Mouse (Mus musculus) hindbrain, embryonic 11.5 days (tissue): ENCODE measurements around the gene Gdf5. TPM values are rescaled to one million over a fixed set of nuclear protein-coding genes. Genes with fewer than 3 reads are reported as not detected.

Experiments
- ATAC-seq: fragments of 200-750 bp; cut with Nextera tagmentation; 2 replicates; pipeline ENCODE4 v1.8.0; 2017; ENCODE audit warnings: mild to moderate bottlenecking, moderate TSS enrichment, moderate library complexity; ENCODE audit not compliant: low FRiP score
- DNase-seq: peaks from one replicate; pipeline ENCODE4 v3.0.0-alpha.2; 2015; ENCODE audit warnings: low spot score
- H3K27ac ChIP-seq: fragments of 300-500 bp; sonication (generic); 2 replicates; pipeline ENCODE4 v1.5.1; 2014; ENCODE audit warnings: mild to moderate bottlenecking, low read depth, low read length
- H3K27me3 ChIP-seq: fragments of 300-500 bp; sonication (generic); 2 replicates; pipeline ENCODE4 v1.6.1; 2014; ENCODE audit warnings: mild to moderate bottlenecking, low read length, moderate library complexity, mixed read lengths; ENCODE audit not compliant: control insufficient read depth, insufficient read depth
- H3K36me3 ChIP-seq: fragments of 300-500 bp; sonication (generic); 2 replicates; pipeline ENCODE4 v1.6.1; 2014; ENCODE audit warnings: mild to moderate bottlenecking, low read length, moderate library complexity, mixed read lengths; ENCODE audit not compliant: control insufficient read depth, insufficient read depth
- H3K4me1 ChIP-seq: fragments of 300-500 bp; sonication (generic); replicated peaks from 2 replicates; pipeline ENCODE4 v1.6.1; 2014; ENCODE audit warnings: low read length, mixed read lengths; ENCODE audit not compliant: control insufficient read depth, insufficient read depth
- H3K4me2 ChIP-seq: fragments of 300-500 bp; sonication (generic); replicated peaks from 2 replicates; pipeline ENCODE4 v1.6.1; 2014; ENCODE audit warnings: mild to moderate bottlenecking, low read depth, low read length
- H3K4me3 ChIP-seq: fragments of 300-500 bp; sonication (generic); 2 replicates; pipeline ENCODE4 v1.5.1; 2014; ENCODE audit warnings: low read depth, low read length
- H3K9ac ChIP-seq: fragments of 300-500 bp; sonication (generic); 2 replicates; pipeline ENCODE4 v1.6.1; 2014; ENCODE audit warnings: low read depth, low read length
- H3K9me3 ChIP-seq: fragments of 300-500 bp; sonication (generic); 2 replicates; pipeline ENCODE4 v1.6.1; 2016; ENCODE audit warnings: low read length; ENCODE audit not compliant: control insufficient read depth
- WGBS: fragments of 180-500 bp; shearing (Covaris S2); extraction: QIAGEN DNeasy Blood & Tissue Kit; methylation state at CpG from one replicate; pipeline ENCODE4 v1.1.7; 2014; 5-methylcytosine and 5-hydroxymethylcytosine counted together
- polyA plus RNA-seq: library from polyadenylated mRNA; unstranded; fragments of >200 nt; fragmentation: Nextera tagmentation; extraction: Ambion mirVana; gene quantifications from 2 replicates; pipeline ENCODE4 v1.2.1, GENCODE M21; 2014

The Gdf5 gene
- 1.3 and 1.4 TPM in 2 replicates for polyA plus RNA-seq

- Histone ChIP-seq H3K4me3 (no peak within 1 kb of the TSS), H3K9ac (no peak within 1 kb of the TSS), H3K36me3 (no peaks in the 10 kb centered on the region), H3K27ac (no peak within 1 kb of the TSS), H3K4me1 (peaks cover 11% of the 10 kb centered on the region; the same call in 1 of the 2 replicates), H3K9me3 (no peaks in the 10 kb centered on the region), H3K4me2 (no peak within 1 kb of the TSS), H3K27me3 (no peaks in the 10 kb centered on the region)
- 54% methylated on average over 13 of the region's 13 CpGs for WGBS
- ATAC-seq (no peak), DNase-seq (no peak)
These were observed at the start of gene Gdf5 for GRCm38 (mm10) chr2:155945124-155945523. TSS of gene Gdf5 (minus strand) at chr2:155945367.

DNA sequence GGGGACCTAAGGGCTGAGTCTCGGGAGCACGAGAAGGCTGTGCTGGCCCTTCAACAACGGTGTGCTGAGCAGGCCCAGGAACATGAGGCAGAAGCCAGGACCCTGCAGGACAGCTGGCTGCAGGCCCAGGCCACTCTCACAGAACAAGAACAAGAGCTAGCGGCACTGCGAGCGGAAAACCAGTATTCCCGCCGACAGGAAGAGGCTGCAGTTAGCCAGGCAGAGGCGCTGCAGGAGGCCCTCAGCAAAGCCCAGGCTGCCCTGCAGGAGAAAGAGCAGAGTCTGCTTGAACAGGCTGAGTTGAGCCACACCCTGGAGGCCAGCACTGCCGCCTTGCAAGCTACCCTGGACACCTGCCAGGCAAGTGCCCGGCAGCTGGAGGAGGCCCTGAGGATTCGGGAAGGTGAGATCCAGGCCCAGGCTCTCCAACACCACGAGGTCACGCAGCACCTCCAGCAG, 46.7 kb upstream of the Gdf5 start:
- Histone ChIP-seq H3K9ac (no peak overlapping the region), H3K27ac (no peak overlapping the region), H3K27me3 (no peaks in the 10 kb centered on the region), H3K36me3 (peaks cover 15% of the 10 kb centered on the region), H3K4me3 (no peak overlapping the region), H3K9me3 (no peaks in the 10 kb centered on the region), H3K4me1 (no peaks in the 10 kb centered on the region), H3K4me2 (no peak overlapping the region)
- WGBS, result 87% methylated on average over 14 of the region's 14 CpGs
- ATAC-seq, result no peak
- DNase-seq, result no peak

GRCm38 (mm10) chr2:155991151-155991550, 46.0 kb upstream of the Gdf5 start:
- H3K4me3 ChIP-seq, result no peak overlapping the region
- no peak overlapping the region for H3K27ac ChIP-seq
- peaks cover 17% of the 10 kb centered on the region for H3K36me3 ChIP-seq
- H3K4me2 ChIP-seq, result 0 out of 2 replicates have a peak overlapping the region, but pooled peaks have one; percentile 5
- no peaks in the 10 kb centered on the region for H3K27me3 ChIP-seq
- ATAC-seq (no peak), DNase-seq (no peak)
- H3K9me3 ChIP-seq, result no peaks in the 10 kb centered on the region
- no peak overlapping the region for H3K9ac ChIP-seq
- WGBS, result 96% methylated on average over 10 of the region's 10 CpGs
- no peaks in the 10 kb centered on the region for H3K4me1 ChIP-seq

- Histone ChIP-seq H3K27ac (no peak overlapping the region), H3K36me3 (peaks cover 21% of the 10 kb centered on the region), H3K4me2 (no peak overlapping the region), H3K4me1 (no peaks in the 10 kb centered on the region), H3K4me3 (no peak overlapping the region), H3K27me3 (no peaks in the 10 kb centered on the region), H3K9ac (no peak overlapping the region), H3K9me3 (no peaks in the 10 kb centered on the region)
- WGBS, result 82% methylated on average over 4 of the region's 4 CpGs
- no peak for DNase-seq
- ATAC-seq, result no peak
These were observed 43.9 kb upstream of the Gdf5 start for GRCm38 (mm10) chr2:155989085-155989484.

- peaks cover 18% of the 10 kb centered on the region; the same call in 1 of the 2 replicates for H3K36me3 ChIP-seq
- 96% methylated on average over 6 of the region's 6 CpGs for WGBS
- no peak for DNase-seq
These were observed 42.0 kb upstream of the Gdf5 start for GRCm38 (mm10) chr2:155987131-155987530.

GRCm38 (mm10) chr2:155985776-155986175, 40.6 kb upstream of the Gdf5 start:
- Histone ChIP-seq H3K36me3 (peaks cover 22% of the 10 kb centered on the region; the same call in 1 of the 2 replicates), H3K27me3 (no peaks in the 10 kb centered on the region), H3K9ac (no peak overlapping the region), H3K4me3 (no peak overlapping the region), H3K4me1 (no peaks in the 10 kb centered on the region), H3K27ac (no peak overlapping the region), H3K4me2 (no peak overlapping the region), H3K9me3 (no peaks in the 10 kb centered on the region)
- WGBS, result 96% methylated on average over 7 of the region's 7 CpGs
- DNase-seq (no peak), ATAC-seq (no peak)

More at GRCm38 (mm10) chr2:155987131-155987530, 42.0 kb upstream of the Gdf5 start:
- Histone ChIP-seq H3K9ac (no peak overlapping the region), H3K9me3 (no peaks in the 10 kb centered on the region), H3K4me3 (no peak overlapping the region), H3K4me1 (no peaks in the 10 kb centered on the region), H3K27me3 (no peaks in the 10 kb centered on the region), H3K4me2 (no peak overlapping the region), H3K27ac (no peak overlapping the region)
- no peak for ATAC-seq

DNA sequence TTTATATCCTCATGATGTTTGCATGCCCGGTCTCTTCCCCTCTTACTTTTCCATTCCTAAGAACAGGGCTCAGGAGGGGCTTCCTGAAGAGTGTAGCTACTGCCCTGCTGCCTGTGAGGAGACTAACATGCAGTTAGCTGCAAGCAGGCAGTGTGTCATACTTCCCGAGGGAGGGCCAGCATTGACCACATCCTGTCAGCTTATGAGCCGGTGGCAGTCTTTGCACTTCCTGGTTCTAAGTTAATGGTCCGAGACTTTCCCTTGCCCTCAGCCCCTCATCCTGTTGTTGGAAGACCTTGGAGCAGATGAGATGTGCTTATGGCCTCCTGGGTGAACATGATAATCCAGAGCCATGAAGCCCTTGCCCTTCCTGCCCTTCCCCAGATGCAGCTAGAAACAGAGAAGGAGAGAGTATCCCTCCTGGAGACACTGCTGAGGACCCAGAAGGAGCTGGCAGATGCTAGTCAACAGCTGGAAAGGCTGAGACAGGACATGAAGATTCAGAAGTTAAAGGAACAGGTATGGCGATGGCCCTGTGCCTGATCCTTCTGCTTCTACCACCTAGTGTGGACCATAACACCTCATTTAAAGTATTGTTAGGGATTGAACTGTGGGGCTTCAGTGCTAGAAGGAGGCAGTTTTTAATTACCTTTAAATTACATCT, 34.3 kb upstream of the Gdf5 start:
- no peak overlapping the region for H3K27ac ChIP-seq
- no peaks in the 10 kb centered on the region for H3K27me3 ChIP-seq
- 89% methylated on average over 5 of the region's 5 CpGs for WGBS
- no peaks in the 10 kb centered on the region for H3K9me3 ChIP-seq
- no peaks in the 10 kb centered on the region for H3K4me1 ChIP-seq
- no peak for ATAC-seq
- no peak overlapping the region for H3K4me2 ChIP-seq
- DNase-seq, result no peak
- H3K4me3 ChIP-seq, result no peak overlapping the region
- peaks cover 18% of the 10 kb centered on the region; the same call in 1 of the 2 replicates for H3K36me3 ChIP-seq
- no peak overlapping the region for H3K9ac ChIP-seq

GRCm38 (mm10) chr2:155974087-155974731, 29.0 kb upstream of the Gdf5 start:
- Histone ChIP-seq H3K4me3 (no peak overlapping the region), H3K9ac (no peak overlapping the region), H3K36me3 (peaks cover 13% of the 10 kb centered on the region), H3K27me3 (no peaks in the 10 kb centered on the region), H3K27ac (no peak overlapping the region), H3K4me2 (no peak overlapping the region), H3K4me1 (no peaks in the 10 kb centered on the region), H3K9me3 (no peaks in the 10 kb centered on the region)
- ATAC-seq (no peak), DNase-seq (no peak)
- WGBS, result 87% methylated on average over 14 of the region's 14 CpGs

- Histone ChIP-seq H3K9ac (no peak overlapping the region), H3K4me1 (no peaks in the 10 kb centered on the region), H3K36me3 (peaks cover 16% of the 10 kb centered on the region), H3K27me3 (no peaks in the 10 kb centered on the region), H3K4me3 (no peak overlapping the region), H3K4me2 (no peak overlapping the region), H3K27ac (no peak overlapping the region), H3K9me3 (no peaks in the 10 kb centered on the region)
- no peak for ATAC-seq
- WGBS, result 89% methylated on average over 6 of the region's 6 CpGs
- no peak for DNase-seq
These were observed 28.2 kb upstream of the Gdf5 start for GRCm38 (mm10) chr2:155973348-155973747.
